Mouse (Mus musculus) c-Kit-positive CD71-positive TER-119-positive erythroid progenitor cells, embryonic 14.5 days (primary cell): ENCODE measurements around the gene Coa4.

Source experiments
- DNase-seq: peaks from one replicate; pipeline ENCODE4 v3.0.0-alpha.2; 2013; ENCODE audit warnings: low spot score

The Coa4 gene

DNA sequence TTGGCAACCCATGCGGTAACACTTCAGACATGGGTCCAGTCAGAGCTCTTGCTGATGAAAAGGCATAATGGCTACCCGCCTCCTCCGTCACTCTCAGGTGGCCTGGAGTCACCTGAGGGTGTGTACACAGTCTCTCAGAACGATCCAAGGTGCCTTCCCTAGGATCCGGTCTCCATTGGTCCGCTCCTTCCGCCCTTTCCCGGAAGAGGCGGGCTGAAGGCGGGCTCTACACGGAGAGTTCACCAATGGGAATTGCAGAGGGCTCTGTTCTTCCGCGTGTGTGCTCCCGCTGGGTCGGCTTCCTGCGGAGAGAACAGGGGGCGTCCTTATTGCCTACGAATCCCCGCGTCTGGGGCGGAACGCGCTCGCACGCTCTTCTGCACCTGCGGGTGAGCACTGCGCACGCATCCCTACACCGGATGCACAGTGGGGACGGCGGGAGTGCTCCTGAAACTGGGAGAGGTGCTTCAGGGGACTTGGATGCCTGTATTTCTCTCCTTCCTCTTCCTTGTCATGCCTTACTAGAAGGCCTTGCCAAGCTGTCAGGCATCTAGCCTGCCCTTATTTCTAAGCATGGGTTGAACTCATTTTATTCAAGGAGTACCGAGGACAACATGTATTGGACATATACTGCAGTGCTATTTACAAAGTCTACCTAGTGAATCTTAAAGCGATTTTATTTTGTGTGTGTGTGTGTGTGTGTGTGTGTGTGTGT is at the start of gene Coa4:
TSS of gene Coa4 (plus strand) at position 268 of the 715 bp plus-strand sequence.
- DNase-seq: peak; percentile 92

DNA sequence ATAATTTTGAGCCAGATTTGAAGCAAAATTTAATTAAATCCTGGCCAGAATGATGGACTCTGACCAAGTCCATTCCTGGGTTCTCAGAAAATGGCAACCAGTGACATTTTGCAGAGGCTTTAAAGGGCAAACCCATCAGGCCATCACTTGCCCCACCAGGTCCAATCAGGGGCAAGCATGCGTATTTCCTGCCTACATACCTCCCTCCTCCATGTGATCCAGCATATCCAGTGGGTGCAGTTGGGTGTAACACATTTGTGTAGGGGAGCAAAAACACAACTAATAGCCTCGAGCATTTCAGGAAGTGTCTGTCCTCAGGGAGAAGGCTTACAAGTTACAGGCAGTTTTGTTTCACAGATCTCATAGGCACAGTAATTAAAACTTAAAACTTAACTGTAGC is 49.6 kb upstream of the Coa4 start:
- DNase-seq: no peak

DNA sequence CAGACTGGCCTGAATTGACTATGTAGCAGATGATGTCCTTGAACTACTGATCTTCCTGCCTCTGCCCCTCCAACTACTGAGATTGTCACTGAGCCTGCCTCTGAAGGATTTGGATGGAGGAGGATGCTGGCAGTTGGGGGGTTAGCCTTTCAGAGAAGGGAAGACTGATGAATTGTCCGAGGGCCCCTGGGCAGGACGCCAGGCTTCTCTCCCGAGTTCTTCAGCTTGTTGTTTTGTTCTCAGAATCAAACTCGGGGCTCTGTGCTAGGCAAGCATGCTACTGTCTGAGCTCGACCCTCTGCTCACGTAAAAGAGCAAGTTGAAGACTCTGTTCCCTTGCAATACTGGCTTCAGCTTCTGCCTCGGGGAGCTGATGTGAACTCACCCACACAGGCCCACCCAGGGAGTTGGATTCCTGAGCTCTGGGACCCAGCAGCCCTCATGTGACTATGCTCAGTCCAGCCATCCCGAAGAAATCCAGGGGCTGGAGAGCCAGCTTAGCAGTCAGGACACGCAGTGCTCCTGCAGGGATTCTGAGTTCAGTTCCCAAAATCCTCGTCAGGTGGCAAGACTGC is 48.3 kb upstream of the Coa4 start:
- DNase-seq: no peak

DNA sequence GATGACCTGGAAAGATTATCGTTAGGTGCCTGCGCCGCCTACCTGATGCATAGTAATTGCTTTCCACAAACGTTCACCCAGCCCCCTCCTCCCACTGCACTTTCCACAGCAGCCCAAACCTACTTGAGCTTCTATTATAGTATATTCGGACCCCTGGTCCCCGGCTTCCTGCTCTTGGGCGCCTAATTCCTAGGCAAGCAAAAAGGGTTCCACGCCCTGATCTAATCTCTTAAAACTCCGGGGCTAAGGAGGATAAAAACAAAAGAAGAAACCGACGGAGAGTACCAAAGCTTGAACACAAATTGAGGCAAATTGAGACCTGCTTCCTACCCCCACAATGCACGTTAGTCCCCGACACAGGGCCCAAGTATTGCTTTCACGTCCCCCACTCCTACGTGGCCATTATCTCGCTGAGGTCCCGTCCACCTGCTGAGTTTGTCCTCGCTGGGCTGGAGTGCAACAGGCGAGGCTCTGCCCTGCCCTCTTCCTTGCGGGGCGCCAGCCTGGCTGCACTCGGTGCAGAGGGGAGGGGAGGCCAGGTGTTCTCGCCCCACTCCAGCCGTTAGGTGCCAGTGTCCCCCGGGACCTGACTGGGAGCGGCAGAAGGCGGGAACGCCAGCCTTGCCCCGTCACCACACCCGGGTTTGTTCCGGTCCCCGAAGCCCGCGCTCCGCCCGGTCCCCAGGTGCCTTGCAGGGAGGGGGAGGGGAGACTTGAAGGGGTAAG is 44.3 kb upstream of the Coa4 start:
- peak; percentile 55 for DNase-seq

DNA sequence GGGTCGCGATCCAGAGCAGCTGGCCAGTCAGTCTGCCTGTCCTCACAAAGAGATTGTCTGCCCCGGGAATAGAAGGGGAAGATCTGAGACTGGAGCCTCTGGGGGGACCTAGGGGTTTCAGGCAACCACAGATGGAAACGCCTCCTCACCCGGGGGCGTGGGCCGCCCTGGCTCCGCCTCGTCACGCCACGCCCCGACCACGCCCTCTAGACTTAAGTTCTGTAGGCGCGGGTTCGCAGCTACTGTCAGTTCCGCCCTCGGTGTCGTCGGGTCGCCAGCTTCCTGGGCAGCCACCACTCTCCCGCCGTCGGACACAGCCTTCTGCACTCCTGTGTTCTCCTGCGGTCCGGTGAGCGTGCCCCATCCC is 43.8 kb upstream of the Coa4 start, which contains the start of gene Ucp2:
TSS of gene Ucp2 (plus strand) at position 221 of the 367 bp plus-strand sequence.
- DNase-seq: peak; percentile 93

DNA sequence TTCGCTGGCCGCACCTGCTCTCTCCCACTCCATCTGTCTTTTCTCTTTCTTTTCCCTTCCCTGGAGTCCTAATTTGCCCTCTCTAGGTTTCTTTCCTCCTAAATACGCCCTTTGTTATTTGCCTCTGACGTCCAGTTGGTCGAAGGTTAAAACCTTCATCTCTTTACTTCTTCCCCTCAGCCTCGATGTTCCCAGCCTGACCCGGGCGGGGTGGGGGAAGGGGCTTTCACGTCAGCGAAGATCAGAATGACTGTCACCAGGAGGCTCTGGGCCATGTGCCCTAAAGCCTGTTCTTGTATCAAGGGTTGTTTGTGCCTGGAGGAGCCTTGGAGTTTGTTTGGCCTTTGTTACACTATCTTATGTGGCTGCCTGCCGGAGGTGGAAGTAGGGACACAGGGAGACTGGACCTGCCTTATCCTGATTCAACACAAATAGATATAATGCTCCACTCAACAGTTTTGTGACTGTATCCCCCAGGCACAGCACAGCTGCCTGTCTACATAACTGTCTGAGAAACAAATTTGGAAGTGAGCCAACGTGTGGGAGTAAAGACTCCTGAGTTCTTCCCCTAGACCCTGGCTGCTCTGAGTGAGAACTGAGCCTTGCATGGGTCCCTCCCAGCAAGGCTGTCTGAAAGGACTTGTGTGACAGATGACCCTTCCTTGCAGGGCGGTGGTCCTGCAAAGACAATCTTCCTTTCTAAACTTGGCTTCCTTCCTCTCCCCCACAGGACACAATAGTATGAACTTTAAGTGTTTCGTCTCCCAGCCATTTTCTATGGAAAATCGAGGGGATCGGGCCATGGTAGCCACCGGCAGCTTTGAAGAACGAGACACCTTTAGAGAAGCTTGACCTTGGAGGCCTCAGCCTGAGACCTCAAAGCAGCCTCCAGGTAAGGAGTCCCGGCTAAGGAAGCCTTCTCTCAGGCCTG is 43.1 kb upstream of the Coa4 start:
- peak; percentile 59 for DNase-seq

DNA sequence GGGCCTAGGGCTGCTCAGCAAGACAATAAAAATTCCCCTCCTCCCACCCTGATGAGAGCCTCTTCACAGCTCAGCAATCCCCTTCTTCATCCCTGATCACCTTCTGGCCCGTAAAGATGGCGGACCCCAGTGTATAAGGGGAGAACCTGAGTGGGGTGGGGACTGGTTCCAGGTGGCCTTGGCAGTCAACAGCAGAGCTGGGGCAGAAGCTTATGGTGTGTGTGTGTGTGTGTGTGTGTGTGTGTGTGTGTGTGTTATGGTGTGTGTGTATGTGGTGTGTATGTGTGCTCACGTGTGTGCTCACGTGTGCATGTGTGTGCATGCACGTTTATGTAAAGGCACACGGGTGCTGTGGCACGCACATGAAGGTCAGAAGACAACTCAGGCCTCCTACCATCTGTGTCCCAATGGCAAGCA is 42.4 kb upstream of the Coa4 start:
- no peak for DNase-seq

DNA sequence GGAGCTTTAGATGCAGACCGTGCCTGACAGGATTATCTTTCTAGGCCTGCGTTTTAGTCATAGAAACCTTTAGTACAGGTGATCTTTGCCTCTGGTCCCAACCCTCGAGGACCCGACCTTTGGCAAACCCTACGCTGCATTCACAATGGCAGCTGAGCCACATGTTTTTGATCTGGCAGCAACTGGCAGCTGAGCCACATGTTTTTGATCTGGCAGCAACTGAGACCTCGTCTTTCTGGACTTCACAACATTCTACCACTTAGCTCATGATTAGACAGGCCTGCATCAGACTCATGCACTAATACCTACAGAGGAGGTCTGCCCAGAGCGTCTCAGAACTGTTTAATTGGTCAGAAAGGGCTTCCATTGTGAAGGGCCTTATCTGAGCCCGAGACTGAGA is 41.8 kb upstream of the Coa4 start:
- no peak for DNase-seq

DNA sequence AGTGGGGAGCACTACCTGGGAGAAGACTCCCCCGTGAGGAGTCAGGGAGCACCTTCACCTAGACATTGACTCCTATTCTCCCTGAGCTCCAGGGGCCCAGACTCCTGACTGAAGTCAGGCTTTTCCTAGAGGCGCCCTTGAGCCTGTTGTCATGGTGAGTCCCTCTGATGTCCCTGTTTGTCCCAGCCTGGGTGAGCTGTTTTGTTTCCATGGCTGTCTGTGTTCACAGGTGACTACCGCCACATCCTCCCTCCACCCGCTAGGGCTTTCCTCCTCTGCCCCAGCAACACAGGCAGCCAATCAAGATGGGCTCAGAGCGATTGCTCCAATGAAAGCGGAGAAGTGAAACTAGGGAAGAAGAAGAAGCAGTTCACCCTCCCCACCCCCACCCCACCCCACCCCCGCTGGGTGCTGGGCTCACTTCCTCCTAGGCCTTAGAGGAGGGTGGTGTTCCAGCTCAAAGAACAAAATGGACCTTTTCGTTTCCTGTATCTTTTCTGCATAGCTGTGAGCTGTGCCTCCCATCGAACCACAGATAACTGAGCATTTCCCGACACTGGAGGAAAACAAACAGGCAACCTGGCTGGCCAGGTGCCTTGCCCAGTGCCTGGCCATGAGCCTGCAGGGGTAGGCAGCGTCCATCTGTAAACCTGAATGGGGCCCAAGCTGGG is 41.2 kb upstream of the Coa4 start:
- DNase-seq: peak; percentile 63

DNA sequence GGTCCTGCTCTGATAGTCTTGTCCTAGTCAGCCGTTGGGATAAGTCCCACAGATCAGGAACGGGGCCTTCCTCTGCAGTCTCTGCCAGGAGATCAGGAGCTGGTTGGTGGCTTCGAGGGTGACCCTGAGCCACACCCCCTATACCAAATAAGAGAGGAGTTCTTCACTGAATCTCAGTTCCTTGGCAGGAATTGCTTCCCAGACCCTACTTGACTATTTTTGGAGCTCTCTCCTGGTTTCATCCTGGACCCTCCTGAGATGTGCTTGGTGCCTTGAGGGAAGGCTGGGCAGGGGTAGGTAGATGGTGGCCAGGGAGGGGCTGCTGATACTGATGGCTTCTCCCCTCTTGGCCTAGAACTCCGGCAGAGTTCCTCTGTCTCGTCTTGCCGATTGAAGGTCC is 40.5 kb upstream of the Coa4 start:
- DNase-seq: no peak

DNA sequence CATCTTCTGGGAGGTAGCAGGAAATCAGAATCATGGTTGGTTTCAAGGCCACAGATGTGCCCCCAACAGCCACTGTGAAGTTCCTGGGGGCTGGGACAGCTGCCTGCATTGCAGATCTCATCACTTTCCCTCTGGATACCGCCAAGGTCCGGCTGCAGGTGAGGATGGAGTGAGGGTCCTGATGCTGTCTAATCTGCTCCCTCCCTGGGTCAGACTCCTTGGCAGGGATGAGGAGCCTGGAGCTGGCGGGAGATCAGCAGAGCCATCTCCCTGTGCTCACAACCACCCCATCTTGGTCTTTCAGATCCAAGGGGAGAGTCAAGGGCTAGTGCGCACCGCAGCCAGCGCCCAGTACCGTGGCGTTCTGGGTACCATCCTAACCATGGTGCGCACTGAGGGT is 40.1 kb upstream of the Coa4 start:
- no peak for DNase-seq

DNA sequence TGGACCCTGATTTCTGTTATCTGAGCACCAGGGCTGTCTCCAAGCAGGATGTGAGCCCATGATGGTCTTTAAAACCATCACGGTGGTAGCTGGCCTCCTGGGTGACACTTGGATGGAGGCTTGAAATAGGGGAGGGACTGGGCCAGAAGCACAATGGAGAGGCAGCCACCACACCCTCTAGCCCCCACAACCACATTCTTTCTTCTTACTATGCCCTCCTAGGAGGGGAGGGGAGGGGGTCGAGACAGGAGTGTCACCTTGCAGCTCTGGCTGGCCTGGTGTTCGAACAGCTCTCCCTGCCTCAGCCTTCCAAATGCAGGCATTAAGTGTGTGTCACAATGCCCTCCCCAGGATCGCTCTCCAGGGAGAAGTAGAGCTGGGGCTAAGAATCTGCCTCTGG is 39.5 kb upstream of the Coa4 start:
- DNase-seq: no peak

DNA sequence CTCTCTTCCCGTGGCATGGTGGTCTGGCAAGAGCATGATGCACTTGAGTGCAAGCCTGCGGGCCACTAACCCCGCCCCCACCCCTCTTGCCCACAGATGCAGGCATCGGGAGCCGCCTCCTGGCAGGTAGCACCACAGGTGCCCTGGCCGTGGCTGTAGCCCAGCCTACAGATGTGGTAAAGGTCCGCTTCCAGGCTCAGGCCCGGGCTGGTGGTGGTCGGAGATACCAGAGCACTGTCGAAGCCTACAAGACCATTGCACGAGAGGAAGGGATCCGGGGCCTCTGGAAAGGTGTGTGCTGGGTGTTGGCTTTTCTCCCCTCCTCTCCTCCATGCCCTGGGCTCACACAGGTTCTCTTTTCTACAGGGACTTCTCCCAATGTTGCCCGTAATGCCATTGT is 38.9 kb upstream of the Coa4 start:
- DNase-seq: no peak

DNA sequence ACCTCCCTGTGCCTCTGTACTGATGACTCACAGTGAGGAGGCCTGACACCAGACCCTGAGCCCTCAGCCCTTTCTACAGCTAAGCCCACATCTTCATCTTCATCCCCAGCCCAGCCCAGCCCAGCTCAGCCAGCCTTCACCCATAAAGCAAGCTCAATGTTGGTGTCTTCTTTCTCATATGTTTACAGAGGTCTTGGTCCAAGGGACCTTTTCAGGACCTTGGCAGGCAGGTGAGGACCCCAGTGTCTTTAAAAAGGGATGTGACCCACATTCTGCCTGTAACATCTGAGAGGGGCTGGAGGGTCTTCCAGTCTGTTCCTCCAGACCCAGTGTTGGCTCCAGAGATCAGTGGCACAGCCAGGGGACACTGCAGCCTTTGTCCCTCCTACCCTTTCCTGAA is 37.4 kb upstream of the Coa4 start:
- DNase-seq: no peak

DNA sequence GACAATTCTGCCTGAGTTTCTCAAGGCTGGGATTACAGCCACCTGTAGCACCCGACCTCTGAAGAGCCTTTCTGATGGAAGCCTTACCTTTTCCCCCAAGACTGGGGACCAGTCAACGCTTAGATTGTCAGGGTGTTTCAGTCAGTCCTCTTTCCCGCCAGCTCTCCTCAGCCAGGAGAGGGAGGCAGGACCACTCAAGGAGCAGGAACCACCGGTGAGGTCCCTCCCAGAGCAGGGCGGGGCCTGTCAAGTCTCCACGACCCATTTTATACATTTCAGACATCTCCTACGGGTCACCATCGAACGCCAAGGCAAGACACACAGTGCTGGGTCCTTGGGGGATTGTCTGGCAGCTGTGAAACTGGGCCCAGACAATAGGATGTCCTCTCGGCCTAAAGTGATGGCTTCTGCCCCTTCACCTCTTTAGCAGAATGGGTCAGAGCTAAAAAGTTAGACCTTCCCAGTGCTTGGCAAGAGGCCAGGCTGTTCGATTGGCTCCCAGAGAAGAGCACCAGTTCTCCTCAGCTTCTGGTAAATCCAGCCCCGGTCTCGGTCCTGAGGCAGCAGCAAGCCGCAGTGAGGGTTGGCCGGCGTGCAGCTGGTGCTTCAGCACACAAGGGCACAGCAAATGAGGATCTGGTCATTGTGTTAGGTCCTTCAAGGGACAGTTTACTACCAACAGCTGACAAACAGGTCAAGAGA is 36.4 kb upstream of the Coa4 start:
- DNase-seq: no peak

DNA sequence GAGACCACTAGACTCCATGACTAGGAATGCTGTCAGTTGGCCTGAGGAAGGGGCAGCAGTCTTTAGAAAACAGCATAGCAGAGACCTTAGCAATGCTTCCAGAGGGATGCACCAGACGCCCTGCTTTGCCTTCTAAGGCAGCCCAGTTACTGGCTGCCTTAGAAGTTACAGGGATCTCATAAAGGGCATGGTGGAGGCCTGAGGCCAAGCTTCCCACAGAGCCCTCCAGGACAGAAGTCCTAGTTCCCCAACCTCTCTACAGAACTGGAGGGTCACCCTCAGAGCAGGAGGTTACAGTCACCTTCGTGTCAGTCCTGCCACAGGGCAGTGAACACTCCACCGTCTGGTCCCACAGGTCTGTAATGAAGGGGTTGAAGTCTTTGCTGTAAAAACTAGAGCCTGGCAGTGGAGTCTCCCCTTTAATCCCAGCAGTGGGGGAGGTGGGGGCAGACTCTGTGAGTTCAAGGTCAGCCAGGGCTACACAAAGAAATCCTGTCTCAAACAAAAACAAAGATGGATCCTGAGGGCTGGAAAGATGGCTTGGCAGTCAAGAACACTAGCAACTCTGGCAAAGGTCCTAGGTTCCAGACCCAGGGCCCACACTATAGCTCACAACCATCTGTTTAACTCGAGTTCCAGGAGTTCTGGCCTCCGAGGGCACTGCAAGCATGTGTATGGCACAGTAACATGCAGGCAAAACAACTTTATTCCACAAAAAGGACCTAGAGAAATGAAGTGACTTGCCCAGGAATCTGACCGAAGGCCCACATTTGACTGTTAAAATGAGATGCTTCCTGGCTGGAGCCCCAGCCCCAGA is 35.6 kb upstream of the Coa4 start:
- no peak for DNase-seq

DNA sequence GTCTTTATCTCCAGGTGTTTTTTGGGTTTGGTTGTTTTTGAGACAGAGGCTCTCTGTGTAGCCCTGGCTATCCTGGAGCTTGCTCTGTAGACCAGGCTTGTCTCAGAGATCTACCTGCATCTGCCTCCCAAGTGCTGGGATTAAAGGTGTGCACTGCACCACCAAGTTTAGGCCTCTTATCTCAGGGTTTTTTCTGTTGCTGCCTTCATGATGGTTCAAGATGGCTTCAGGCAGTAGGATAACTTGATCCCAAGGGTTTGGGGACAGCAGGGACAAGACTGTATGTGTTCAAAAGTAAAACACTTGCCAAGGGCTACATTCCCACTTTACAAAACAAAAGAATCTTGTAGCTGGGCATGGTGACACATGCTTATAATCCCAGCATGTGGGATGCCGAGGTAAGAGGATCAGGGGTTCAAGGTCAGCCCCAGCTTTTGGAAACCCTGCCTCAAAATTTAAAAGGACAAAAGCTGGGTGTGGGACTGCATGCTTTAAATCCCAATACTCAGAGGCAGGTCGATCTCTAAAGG is 35.0 kb upstream of the Coa4 start:
- DNase-seq: no peak

DNA sequence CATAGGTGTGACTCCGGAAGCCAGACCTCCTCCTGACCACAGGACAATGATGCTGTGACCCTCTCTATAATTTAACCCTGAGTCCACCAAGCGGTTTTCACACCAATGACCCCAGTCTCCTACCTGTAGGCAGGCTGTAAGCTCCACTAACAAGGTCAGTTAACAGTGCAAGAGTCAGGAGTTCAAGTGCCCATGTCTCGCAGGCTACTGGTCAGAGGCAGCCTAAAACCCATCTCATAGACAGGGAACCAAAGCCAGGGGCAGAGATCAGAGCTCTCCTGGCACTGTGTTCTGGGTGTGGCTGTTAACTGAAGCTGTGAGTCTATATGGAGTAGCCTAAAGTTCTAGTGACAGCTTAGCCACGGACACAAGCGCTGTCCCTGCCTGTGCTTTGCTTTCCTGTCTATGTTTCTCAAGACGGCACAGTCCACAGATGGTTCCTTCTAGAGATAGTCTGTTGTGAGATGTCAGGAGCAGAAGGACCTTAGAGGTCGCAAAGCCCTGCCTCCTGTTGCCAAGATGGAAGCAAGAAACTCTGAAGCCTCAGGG is 34.4 kb upstream of the Coa4 start:
- DNase-seq: no peak

DNA sequence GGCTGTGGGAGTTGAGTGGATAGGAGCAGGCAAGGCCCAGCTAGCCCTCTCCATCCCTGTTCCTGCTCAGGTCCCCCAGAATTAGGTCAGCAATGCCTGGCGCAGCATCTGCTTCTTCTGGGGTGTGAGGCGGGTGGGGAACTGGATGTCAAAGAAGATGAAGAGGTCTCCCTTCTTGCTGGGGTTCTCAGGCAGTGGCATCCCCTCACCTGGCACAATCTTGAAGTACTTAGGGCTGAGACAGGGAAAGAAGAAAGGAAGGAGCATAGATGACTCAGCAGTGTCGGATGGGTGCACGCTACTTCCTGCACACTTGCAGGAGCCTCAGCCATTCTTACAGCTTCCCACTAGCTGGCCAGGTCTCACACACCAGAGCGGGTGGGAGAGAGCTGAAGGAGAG is 33.8 kb upstream of the Coa4 start:
- DNase-seq: no peak
